Mouse (Mus musculus) hindbrain, embryonic 11.5 days (tissue): ENCODE data around the gene Pafah1b1. TPM values are rescaled to one million over a fixed set of nuclear protein-coding genes. Genes with fewer than 3 reads are reported as not detected.
A peak's percentile ranks its signal among the peaks of the same experiment; 100 is the strongest.

ENCODE experiments used
- ATAC-seq: fragments of 200-750 bp; cut with Nextera tagmentation; 2 replicates; pipeline ENCODE4 v1.8.0; 2017; ENCODE audit warnings: mild to moderate bottlenecking, moderate TSS enrichment, moderate library complexity; ENCODE audit not compliant: low FRiP score
- DNase-seq: peaks from one replicate; pipeline ENCODE4 v3.0.0-alpha.2; 2015; ENCODE audit warnings: low spot score
- H3K27ac ChIP-seq: fragments of 300-500 bp; sonication (generic); 2 replicates; pipeline ENCODE4 v1.5.1; 2014; ENCODE audit warnings: mild to moderate bottlenecking, low read depth, low read length
- H3K27me3 ChIP-seq: fragments of 300-500 bp; sonication (generic); 2 replicates; pipeline ENCODE4 v1.6.1; 2014; ENCODE audit warnings: mild to moderate bottlenecking, low read length, moderate library complexity, mixed read lengths; ENCODE audit not compliant: control insufficient read depth, insufficient read depth
- H3K36me3 ChIP-seq: fragments of 300-500 bp; sonication (generic); 2 replicates; pipeline ENCODE4 v1.6.1; 2014; ENCODE audit warnings: mild to moderate bottlenecking, low read length, moderate library complexity, mixed read lengths; ENCODE audit not compliant: control insufficient read depth, insufficient read depth
- H3K4me1 ChIP-seq: fragments of 300-500 bp; sonication (generic); replicated peaks from 2 replicates; pipeline ENCODE4 v1.6.1; 2014; ENCODE audit warnings: low read length, mixed read lengths; ENCODE audit not compliant: control insufficient read depth, insufficient read depth
- H3K4me2 ChIP-seq: fragments of 300-500 bp; sonication (generic); replicated peaks from 2 replicates; pipeline ENCODE4 v1.6.1; 2014; ENCODE audit warnings: mild to moderate bottlenecking, low read depth, low read length
- H3K4me3 ChIP-seq: fragments of 300-500 bp; sonication (generic); 2 replicates; pipeline ENCODE4 v1.5.1; 2014; ENCODE audit warnings: low read depth, low read length
- H3K9ac ChIP-seq: fragments of 300-500 bp; sonication (generic); 2 replicates; pipeline ENCODE4 v1.6.1; 2014; ENCODE audit warnings: low read depth, low read length
- H3K9me3 ChIP-seq: fragments of 300-500 bp; sonication (generic); 2 replicates; pipeline ENCODE4 v1.6.1; 2016; ENCODE audit warnings: low read length; ENCODE audit not compliant: control insufficient read depth
- WGBS: fragments of 180-500 bp; shearing (Covaris S2); extraction: QIAGEN DNeasy Blood & Tissue Kit; methylation state at CpG from one replicate; pipeline ENCODE4 v1.1.7; 2014; 5-methylcytosine and 5-hydroxymethylcytosine counted together
- polyA plus RNA-seq: library from polyadenylated mRNA; unstranded; fragments of >200 nt; fragmentation: Nextera tagmentation; extraction: Ambion mirVana; gene quantifications from 2 replicates; pipeline ENCODE4 v1.2.1, GENCODE M21; 2014

Gene Pafah1b1
- 106 and 118 TPM in 2 replicates for polyA plus RNA-seq

- Histone ChIP-seq H3K27me3 (no peaks in the 10 kb centered on the region), H3K4me3 (peak within 1 kb of the TSS; percentile 90), H3K9me3 (no peaks in the 10 kb centered on the region), H3K36me3 (no peaks in the 10 kb centered on the region), H3K27ac (peak within 1 kb of the TSS; percentile 99), H3K9ac (peak within 1 kb of the TSS; percentile 98), H3K4me1 (no peaks in the 10 kb centered on the region), H3K4me2 (peak within 1 kb of the TSS; percentile 60)
- DNase-seq: peak; percentile 99
- WGBS: under 1% methylated on average over 39 of the region's 56 CpGs
- peak; percentile 98 for ATAC-seq
Observed at GRCm38 (mm10) chr11:74724235-74724791, at the start of gene Pafah1b1. Gene Pafah1b1 (minus strand): TSS chr11:74724670.

DNA sequence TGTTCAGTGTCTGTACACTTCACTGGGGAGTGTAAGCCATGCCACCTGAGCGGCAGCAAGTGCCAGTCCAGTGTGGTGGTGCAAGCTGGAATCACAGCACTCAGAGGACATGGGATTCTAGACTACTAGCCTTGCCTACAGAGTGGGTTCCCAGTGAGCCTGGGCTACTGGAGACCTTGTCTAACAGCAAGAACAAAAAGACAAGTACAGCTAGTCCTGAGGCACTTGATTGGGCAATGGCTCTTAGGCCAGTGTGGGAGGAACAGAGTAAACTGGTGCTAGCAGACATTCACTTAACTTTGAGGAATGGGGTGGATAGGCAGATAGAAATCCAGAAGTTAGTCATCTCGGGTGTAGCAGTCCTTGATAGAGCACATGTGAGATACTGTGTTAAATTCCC, 47.9 kb upstream of the Pafah1b1 start:
- Histone ChIP-seq H3K9me3 (no peaks in the 10 kb centered on the region), H3K4me2 (no peak overlapping the region), H3K4me3 (no peak overlapping the region), H3K27me3 (no peaks in the 10 kb centered on the region), H3K9ac (no peak overlapping the region), H3K27ac (no peak overlapping the region), H3K36me3 (0 out of 2 replicates have a peak, but pooled peaks cover 6% of the 10 kb centered on the region), H3K4me1 (0 out of 2 replicates have a peak, but pooled peaks cover 2% of the 10 kb centered on the region)
- 93% methylated on average over 2 of the region's 2 CpGs for WGBS
- ATAC-seq (no peak), DNase-seq (no peak)

- Histone ChIP-seq H3K4me3 (peak overlapping the region; percentile 85), H3K27me3 (no peaks in the 10 kb centered on the region), H3K27ac (no peak overlapping the region), H3K9me3 (no peaks in the 10 kb centered on the region), H3K4me2 (peak overlapping the region; percentile 51), H3K36me3 (0 out of 2 replicates have a peak, but pooled peaks cover 6% of the 10 kb centered on the region), H3K9ac (no peak overlapping the region), H3K4me1 (0 out of 2 replicates have a peak, but pooled peaks cover 2% of the 10 kb centered on the region)
- DNase-seq (no peak), ATAC-seq (no peak)
- 70% methylated on average over 4 of the region's 4 CpGs for WGBS
Observed at GRCm38 (mm10) chr11:74771650-74772049, 47.2 kb upstream of the Pafah1b1 start.

GRCm38 (mm10) chr11:74771234-74771633, 46.8 kb upstream of the Pafah1b1 start:
- peak overlapping the region; percentile 85 for H3K4me3 ChIP-seq
- DNase-seq (no peak), ATAC-seq (peak; percentile 30)
- H3K36me3 ChIP-seq: 0 out of 2 replicates have a peak, but pooled peaks cover 6% of the 10 kb centered on the region
- H3K4me2 ChIP-seq: peak overlapping the region; percentile 51
- H3K27ac ChIP-seq: peak overlapping the region; percentile 92
- no peaks in the 10 kb centered on the region for H3K9me3 ChIP-seq
- 12% methylated on average over 8 of the region's 8 CpGs for WGBS
- H3K9ac ChIP-seq: peak overlapping the region; percentile 91
- H3K27me3 ChIP-seq: no peaks in the 10 kb centered on the region
- 0 out of 2 replicates have a peak, but pooled peaks cover 2% of the 10 kb centered on the region for H3K4me1 ChIP-seq

- Histone ChIP-seq H3K9me3 (no peaks in the 10 kb centered on the region), H3K36me3 (0 out of 2 replicates have a peak, but pooled peaks cover 6% of the 10 kb centered on the region), H3K27ac (peak within 1 kb of the TSS; percentile 92), H3K27me3 (no peaks in the 10 kb centered on the region), H3K9ac (peak within 1 kb of the TSS; percentile 91), H3K4me2 (peak within 1 kb of the TSS; percentile 63), H3K4me3 (peak within 1 kb of the TSS; percentile 85), H3K4me1 (0 out of 2 replicates have a peak, but pooled peaks cover 2% of the 10 kb centered on the region)
- DNase-seq (peak; percentile 97), ATAC-seq (peak; percentile 98)
- under 1% methylated on average over 43 of the region's 43 CpGs for WGBS
Observed at GRCm38 (mm10) chr11:74770595-74771207, 46.2 kb upstream of the Pafah1b1 start, which contains the start of gene Mettl16. Gene Mettl16 (plus strand): TSS chr11:74770830.

- peak overlapping the region; percentile 91 for H3K9ac ChIP-seq
- ATAC-seq (no peak), DNase-seq (no peak)
- H3K27me3 ChIP-seq: no peaks in the 10 kb centered on the region
- H3K27ac ChIP-seq: 0 out of 2 replicates have a peak overlapping the region, but pooled peaks have one; percentile 92
- WGBS: 83% methylated on average over 9 of the region's 9 CpGs
- H3K4me1 ChIP-seq: 0 out of 2 replicates have a peak, but pooled peaks cover 2% of the 10 kb centered on the region
- 0 out of 2 replicates have a peak, but pooled peaks cover 6% of the 10 kb centered on the region for H3K36me3 ChIP-seq
- peak overlapping the region; percentile 85 for H3K4me3 ChIP-seq
- H3K9me3 ChIP-seq: no peaks in the 10 kb centered on the region
- peak overlapping the region; percentile 63 for H3K4me2 ChIP-seq
Observed at GRCm38 (mm10) chr11:74770037-74770436, 45.6 kb upstream of the Pafah1b1 start.

DNA sequence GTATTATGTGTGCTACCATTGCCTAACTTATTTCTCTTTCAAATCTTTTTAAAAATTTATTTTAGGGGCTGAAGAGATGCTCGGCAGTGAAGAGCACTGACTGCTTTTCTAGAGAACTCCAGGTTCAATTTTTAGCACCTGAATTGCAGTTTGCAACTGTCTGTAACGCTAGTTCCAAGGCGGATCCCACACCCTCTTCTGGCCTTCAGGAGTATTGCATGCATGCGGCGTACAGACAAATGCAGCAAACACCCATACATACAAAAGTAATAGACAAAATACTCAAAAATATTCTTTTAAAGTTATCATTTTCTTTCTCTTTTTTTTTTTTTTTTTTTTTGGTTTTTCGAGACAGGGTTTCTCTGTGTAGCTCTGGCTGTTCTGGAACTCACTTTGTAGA, 43.6 kb upstream of the Pafah1b1 start:
- H3K4me1 ChIP-seq: 0 out of 2 replicates have a peak, but pooled peaks cover 2% of the 10 kb centered on the region
- H3K9ac ChIP-seq: no peak overlapping the region
- 34% methylated on average over 6 of the region's 6 CpGs for WGBS
- no peaks in the 10 kb centered on the region for H3K9me3 ChIP-seq
- ATAC-seq (no peak), DNase-seq (peak; percentile 50)
- H3K4me2 ChIP-seq: no peak overlapping the region
- H3K27me3 ChIP-seq: no peaks in the 10 kb centered on the region
- H3K4me3 ChIP-seq: no peak overlapping the region
- no peaks in the 10 kb centered on the region for H3K36me3 ChIP-seq
- H3K27ac ChIP-seq: no peak overlapping the region

GRCm38 (mm10) chr11:74767469-74767868, 43.0 kb upstream of the Pafah1b1 start:
- no peak for ATAC-seq
- DNase-seq: no peak
- no peaks in the 10 kb centered on the region for H3K9me3 ChIP-seq
- H3K4me1 ChIP-seq: 0 out of 2 replicates have a peak, but pooled peaks cover 2% of the 10 kb centered on the region
- H3K27ac ChIP-seq: no peak overlapping the region
- no peak overlapping the region for H3K4me2 ChIP-seq
- no peak overlapping the region for H3K4me3 ChIP-seq
- WGBS: 94% methylated on average over 4 of the region's 4 CpGs
- no peaks in the 10 kb centered on the region for H3K36me3 ChIP-seq
- no peak overlapping the region for H3K9ac ChIP-seq
- H3K27me3 ChIP-seq: no peaks in the 10 kb centered on the region
